Mouse (Mus musculus): ENCODE data around the gene Mrgpra6.
A peak's percentile ranks its signal among the peaks of the same experiment; 100 is the strongest.

Mrgpra6 gene

DNA sequence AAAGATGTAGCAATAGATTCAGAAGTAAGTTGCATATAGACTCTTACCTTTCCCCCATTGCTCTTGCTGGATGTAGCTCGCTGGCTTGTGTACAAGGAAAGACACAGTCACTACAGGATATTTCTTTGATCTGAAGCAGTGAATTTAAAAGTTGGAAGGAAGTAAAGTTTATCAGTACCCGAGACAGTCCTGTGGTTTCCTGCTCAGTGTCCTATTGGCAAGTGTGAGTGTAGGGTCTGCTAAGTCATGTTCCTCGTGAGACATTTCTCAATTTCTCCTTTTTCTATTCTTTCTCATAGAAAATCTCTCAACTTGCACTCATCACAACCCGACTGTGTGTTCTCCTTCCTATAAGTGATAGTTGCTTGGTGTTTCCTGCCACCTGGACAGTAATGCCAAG lies at the start of gene Mrgpra6:
Mrgpra6 (minus strand) TSS at position 91 of the 400 bp plus-strand sequence.
- peak; percentile 27 for DNase-seq

DNA sequence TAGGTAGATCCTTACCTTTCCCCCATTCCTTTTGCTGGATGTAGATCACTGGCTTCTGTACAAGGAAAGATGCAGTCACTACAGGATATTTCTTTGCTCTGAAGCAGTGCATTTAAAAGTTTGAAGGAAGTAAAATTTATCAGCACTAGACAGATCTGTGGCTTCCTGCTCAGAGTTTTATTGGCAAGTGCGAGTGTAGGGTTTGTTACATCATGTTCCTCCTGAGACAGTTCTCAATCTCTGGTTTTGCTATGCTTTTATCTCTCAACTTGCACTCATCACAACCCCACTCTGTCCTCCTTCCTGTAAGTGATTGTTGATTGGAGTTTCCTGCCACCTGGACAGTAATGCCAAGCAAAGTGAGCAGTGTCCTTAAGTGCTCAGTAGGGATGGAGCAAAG lies 48.0 kb upstream of the Mrgpra6 start, which contains the start of gene Mrgpra9:
Mrgpra9 (minus strand) TSS at position 79 of the 400 bp plus-strand sequence.
- DNase-seq: no peak

DNA sequence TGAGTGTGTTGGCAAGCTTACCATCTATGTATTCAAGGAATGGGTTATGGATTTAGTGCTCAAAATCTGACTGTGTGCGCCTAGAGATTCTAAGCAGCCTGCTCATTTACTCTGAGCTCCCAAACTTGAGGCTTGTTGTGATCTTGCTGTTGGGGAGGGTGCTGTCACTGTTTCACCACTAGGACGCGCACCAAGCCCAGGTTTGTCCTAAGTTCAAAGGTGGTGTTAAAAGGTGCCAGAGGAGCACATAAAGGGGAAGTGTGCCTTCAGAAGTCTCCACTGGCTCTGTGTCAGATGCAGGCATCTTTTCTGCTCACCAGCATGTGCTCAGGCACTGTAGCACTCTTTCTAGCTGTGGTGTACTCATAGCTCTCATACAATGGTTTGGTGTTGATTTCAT lies 39.9 kb upstream of the Mrgpra6 start:
- DNase-seq: no peak

DNA sequence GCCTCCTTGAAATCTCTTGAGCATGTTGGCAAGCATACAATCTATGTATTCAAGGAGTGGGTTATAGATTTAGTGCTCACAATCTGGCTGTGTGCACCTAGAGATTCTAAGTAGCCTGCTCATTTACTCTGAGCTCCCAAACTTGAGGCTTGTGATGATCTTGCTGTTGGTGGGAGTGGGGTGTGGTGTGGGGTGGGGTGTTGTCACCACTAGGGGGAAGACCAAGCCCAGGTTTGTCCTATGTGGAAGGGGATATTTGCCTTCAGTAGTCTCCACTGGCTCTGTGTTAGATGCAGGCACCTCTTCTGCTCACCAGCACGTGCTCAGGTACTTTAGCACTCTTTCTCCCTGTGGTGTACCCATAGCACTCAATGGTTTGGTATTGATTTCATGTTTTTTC lies 9.4 kb downstream of the Mrgpra6 start:
- peak; percentile 35 for DNase-seq

DNA sequence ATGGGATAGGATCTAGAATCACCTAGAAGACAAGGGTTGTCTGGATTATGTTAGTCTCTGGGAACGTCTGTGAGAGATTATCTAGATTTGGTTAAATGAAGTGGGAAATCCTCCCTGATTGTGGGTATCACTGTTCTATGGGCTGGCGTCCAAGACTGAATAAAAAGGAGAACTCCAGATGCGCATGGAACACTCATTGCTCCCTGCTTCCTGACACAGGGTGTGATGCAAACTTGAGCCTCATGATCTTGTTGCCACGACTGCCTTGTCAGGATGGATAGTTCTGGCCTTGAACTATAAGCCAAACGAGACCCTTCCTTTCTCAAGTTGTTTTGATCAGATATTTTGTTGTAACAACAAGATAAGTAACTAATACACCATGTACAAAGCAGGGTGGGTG lies 33.9 kb downstream of the Mrgpra6 start:
- no peak for DNase-seq

DNA sequence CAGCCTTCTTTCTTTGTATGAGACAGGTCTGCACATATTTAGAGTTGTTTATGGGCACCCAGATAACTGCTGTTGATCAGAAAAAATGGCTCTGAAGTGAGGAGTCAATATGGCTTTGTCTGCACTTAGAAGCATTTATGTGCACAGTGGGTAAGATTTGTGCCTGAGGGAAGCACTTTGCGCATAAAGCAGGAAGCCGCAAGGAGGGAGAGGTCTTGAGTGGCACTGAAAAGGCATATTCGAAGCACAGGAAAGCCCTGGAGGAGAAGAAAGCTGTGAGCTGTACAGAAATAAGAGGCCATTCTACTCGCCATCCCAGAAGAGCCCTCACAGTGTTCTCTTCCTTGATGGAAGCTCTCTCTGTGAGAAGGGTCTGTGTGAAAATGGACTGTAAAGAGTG lies 39.7 kb downstream of the Mrgpra6 start:
- peak; percentile 52 for DNase-seq

DNA sequence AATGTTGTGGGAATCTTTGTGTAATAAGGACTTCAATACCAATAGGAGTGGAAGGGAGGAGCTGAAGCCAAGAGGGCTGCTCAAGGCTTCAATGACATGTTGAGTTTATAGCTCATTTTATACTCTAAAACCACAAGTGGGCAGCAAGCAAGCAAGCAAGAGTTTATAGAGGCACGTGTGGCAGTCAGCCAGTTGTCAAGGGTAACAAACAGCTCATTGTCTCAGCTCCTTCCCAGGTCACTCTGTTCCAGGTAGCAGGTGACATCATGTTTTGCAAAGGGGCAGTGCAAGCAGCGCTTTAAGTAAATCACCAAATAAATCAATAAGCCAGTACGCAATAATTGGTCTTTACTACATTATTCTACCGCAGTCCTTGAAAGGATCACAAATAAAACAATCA lies 41.5 kb downstream of the Mrgpra6 start:
- DNase-seq: no peak

DNA sequence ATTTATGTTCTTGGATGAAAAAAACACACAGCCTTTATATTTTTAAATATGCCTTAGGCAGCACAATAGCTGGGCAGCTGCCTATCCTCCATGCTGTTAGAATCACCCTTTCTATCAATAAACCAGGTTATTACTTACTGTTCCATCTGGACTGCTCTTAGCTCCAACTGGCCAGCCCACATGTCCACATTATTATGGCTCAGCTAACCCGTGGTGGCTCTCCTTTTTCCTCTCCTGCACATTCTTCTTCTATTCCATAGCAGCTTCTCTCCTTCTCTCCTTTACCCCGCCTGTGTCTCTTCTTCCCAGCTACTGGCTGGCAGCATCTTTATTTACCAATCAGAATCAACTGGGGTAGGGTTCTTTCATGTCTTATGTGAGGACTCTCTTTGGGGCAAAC lies 46.3 kb downstream of the Mrgpra6 start:
- DNase-seq: no peak

DNA sequence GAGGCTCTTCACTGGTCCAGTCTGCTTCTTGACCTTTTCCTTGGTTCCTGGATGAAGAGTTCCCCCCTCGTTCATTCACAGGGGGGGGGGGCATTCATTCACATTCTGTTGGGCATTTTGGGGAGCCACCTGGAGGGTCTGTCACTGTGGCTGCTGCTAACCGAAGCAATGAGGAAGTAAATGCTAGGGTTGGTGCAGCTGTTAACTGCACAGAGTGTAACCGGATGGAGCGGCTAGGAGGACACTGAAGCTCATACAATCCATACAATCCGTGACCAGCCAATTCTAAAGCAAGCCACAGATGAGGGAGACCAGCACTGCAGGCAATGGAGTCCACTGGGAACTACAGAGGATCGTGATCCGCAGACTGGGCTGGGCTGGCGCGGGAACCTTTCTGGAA lies 47.0 kb downstream of the Mrgpra6 start:
- DNase-seq: peak; percentile 40

DNA sequence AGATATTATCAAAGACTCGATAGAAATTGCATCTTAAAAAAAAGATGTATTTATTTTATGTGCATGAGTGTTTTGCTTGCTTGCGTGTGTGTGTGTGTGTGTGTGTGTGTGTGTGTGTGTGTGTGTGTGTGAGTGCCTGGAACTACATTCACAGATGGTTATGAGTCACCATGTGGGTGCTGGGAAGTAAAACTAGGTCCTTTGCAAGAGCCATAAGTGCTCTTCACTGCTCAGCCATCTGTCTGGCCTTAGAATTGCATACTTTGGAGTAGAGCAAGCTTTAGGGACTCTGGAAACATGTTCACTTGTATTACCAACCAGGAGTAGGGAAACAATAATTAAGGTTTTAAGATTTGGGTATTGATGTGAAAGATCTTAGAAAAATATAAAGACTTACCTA lies 48.9 kb downstream of the Mrgpra6 start:
- DNase-seq: no peak

DNA sequence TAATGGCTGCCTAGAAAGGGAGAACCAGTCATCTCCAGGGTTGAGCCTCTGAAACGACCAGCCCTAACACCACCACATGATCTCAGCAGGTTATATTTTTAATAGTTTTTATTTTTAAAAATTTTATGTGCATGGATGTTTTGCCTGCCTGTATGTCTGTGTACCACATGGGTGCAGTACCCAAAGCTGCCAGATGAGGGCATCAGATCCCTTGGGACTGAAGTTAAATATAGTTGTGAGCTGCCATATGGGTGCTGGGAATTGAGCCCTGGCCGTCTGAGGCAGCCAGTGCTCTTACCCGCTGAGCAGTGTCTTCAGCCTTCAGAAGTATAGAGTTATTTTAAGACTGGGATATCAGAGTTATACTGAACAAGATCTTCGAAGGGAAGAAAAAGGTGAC lies 49.3 kb downstream of the Mrgpra6 start:
- DNase-seq: no peak

DNA sequence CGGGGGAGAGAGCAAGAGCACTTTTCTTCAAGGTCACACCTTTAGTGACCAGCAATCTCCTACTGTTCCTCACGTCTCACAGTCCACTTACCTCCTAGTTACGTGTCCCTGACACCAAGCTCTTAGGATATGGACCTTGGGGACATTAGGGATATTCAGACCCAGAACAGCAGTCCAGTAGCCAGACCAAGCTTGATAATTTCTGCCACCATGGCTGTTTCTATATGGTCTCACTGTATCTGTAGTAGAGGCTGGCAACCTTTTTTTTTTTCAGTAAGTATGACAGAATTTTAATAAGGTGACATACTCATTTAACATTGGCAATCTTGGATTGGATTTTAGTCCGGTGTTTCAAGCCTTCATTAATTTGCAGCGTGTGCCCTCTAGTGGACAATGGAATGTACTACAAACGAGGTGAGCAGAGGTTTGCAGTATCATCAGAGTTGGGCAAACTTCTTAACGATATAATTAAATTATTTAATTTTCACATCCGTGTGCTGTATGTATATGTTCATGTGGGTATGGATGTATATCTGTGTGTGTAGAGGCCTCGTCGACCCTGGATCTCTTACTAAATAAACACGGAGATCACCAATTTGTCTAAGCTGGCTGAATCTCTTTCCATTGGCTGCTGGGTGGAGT lies 54.2 kb downstream of the Mrgpra6 start:
- peak; percentile 78 for DNase-seq

DNA sequence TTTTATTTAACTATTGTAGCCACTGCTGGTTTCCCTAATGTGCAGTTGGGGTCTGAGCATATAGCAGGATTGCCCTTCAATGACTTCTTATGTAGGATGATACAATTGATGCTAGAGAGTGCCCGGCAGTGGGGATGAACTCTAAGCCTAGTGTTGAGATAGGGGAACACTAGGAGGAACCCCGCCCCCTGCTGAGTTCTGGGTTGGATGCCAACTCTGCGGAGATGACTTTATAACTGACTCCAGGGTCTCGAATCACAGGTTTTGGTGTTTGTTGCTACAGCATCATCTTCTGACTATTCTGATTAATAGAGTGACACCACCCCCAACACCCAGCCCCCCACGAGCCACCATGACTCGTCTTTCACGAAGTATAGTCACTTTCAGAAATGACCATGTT lies 56.4 kb downstream of the Mrgpra6 start:
- DNase-seq: peak; percentile 21

DNA sequence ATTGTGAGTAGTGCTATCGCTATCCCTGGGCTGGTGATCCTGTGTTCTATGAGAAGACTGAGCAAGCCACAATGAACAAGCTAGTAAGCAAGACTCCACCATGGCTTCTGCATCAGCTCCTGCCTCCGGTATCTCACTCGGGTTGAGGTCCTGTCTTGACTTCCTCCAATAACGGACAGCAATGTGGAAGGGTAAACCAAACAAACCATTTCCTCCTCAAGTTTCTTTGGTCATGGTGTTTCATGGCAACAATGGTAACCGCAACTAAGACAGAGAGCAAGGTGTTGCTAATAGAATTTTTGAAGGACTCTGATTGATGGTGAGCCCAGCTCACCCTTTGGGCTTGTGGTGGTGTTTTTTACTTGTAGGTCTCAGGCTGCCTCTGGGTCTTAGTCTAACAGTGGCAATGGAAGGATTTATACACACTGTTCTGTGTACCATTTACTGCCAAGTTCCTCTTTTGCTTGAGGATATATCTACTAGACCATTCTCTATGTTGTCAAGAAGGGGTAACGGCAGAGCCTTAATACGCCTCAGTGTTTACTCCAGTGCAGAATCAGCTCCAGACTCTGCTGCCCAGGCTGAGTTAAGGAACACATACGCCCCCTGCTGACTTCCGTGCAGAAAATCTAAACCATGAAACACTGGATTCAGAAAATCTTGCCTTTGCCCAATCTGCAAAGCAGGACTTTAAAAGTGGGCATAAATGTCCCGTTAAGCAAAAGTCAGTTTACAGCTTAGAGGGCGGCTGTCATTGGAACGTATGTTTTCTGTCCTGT lies 58.5 kb downstream of the Mrgpra6 start:
- DNase-seq: peak; percentile 59

DNA sequence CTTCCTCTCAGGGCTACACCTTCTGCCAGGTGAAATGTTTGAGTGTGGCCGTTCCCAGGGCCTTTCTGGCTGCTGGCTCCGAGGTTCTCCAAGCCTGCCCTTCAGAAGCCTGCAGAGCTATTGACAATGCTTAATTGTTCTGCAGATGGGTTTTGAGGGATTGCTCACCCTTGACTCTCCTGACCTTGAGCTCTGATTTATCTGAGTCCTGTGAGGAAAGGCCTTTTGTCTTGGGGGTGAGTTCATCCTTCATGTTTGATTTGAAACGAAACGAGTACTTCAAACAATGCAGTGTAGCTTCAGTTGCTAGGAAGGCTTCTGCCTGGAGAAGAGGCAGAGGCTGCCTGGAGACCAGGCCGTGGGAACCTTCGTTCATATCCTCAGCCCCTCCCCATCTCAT lies 60.4 kb downstream of the Mrgpra6 start:
- DNase-seq: peak; percentile 66

DNA sequence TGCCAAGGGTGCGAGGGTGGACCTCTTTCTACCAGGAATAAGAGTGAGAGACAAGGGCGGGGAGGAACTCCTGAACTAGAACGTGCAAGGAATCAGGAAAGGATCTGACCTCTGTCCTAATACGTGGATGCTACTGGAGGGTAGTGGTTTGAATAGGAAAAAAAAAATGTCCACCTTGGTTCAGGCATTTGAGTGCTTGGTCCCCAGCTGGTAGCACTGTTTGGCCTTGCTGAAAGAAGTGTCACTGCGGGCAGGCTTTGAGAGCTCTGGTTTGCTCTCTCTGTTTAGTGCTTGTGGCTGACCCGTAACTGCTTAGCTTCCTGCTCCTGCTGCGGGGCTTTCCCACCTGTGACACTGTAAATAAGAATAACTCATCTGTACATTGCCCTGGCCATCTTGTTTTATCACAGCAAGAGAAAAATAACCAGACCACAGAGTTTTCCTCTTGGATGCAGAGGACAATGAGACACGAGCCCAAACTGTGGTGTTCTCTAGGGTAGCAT lies 64.8 kb downstream of the Mrgpra6 start:
- DNase-seq: peak; percentile 74

All from heart, adult 11 months (tissue).